Mouse (Mus musculus): Measurements from ENCODE around the gene Rnf5. TPM values are rescaled to one million over a fixed set of nuclear protein-coding genes. Genes with fewer than 3 reads are reported as not detected.
A peak's percentile ranks its signal among the peaks of the same experiment; 100 is the strongest.

Gene Rnf5
- polyA plus RNA-seq, 1 experiment from 2014 or later = 82.9 TPM

DNA sequence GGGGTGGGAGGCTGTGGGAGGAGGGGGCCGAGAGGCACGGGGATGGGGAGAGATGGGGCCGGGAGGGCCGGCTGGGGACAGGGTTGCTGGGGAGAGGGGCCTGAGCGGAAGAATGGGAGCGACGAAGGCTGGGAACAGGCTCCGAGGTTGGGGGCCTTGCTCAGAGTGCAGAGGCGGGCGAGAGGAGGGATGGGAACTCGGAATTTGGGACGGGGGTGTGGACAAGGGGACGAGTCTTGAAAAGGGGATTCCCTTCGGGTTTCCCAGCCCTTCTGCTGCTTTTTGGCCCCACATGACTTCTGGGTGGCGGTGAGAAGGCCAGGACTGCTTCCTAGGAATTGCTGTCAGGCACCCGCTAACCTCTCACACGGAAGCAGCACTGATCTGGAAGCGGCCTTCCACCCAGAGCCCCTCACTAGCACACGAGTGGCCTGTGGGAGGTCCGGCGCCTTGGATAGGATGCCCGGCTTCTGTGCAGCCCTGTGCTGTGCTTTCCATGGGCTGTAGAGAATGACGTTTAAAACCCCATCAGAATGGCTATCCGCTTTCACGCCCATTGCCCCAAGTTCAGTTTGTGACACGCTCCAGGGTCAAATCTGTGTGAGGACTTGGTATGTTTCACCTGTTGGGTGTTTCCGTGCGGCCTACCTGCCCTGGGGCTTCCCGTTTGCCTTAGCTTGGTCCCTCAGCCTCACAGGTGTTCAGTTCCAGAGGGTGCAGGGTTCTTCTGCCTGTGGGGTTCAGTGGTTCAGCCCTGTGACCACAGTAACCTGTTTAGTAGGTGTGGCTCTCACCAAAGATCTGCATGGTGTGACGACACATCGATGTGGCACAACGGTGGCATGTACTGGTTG lies 2.9 kb upstream of the Rnf5 start:
- Histone ChIP-seq H3K4me1 (replicated peaks; ENCODE audit: control insufficient read depth, insufficient read depth) (0 out of 2 replicates have a peak, but pooled peaks cover 5% of the 10 kb centered on the region), H3K27me3 (ENCODE audit: control insufficient read depth, insufficient read depth, low read length) (no peaks in the 10 kb centered on the region), H3K36me3 (ENCODE audit: control insufficient read depth, insufficient read depth, low read length) (peaks cover 12% of the 10 kb centered on the region), H3K27ac (replicated peaks) (peak overlapping the region; percentile 93), H3K4me2 (replicated peaks; ENCODE audit: low read depth) (peak overlapping the region; percentile 88), H3K9ac (ENCODE audit: low read length) (peak overlapping the region; percentile 90), H3K9me3 (ENCODE audit: control insufficient read depth, low read length) (no peaks in the 10 kb centered on the region), H3K4me3 (ENCODE audit: low read depth, low read length) (peak overlapping the region; percentile 89)
- peak; percentile 43 for DNase-seq (ENCODE audit: low spot score)
- ATAC-seq (ENCODE audit: low FRiP score, low TSS enrichment) = no peak
- no peak for TF ChIP-seq CTCF (IDR thresholded peaks at IDR 0.05; ENCODE audit: low read depth)
- no peak for TF ChIP-seq EP300 (optimal IDR thresholded peaks at IDR 0.05)
- WGBS = 8% methylated on average over 32 of the region's 32 CpGs

DNA sequence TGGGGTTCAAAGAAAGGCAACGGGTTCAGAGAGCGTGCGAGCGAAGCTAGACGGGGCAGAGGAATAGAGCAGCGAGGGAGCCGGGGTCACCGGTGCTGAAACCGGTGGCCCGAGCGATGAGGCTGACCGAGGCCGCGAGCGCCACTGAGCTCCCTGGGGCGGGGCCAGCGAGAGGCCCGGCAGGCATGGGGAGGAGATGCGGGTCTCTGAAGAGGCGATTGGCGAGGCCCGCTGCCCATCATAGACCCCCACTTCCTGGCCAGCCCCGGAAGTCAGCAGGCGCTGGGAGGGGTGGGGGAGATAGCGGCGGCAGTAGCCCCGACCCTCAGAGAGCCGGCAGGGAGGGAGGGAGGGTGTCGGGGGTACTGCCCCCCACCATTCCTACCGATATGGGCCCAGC lies 2.1 kb upstream of the Rnf5 start:
- 0% methylated on average over 26 of the region's 30 CpGs for WGBS
- peak overlapping the region; percentile 89 for H3K4me3 ChIP-seq (ENCODE audit: low read depth, low read length)
- no peaks in the 10 kb centered on the region for H3K27me3 ChIP-seq (ENCODE audit: control insufficient read depth, insufficient read depth, low read length)
- H3K4me1 ChIP-seq (replicated peaks; ENCODE audit: control insufficient read depth, insufficient read depth) = 0 out of 2 replicates have a peak, but pooled peaks cover 5% of the 10 kb centered on the region
- H3K36me3 ChIP-seq (ENCODE audit: control insufficient read depth, insufficient read depth, low read length) = peaks cover 6% of the 10 kb centered on the region; the same call in 1 of the 2 replicates
- TF ChIP-seq CTCF (IDR thresholded peaks at IDR 0.05; ENCODE audit: low read depth) = no peak
- TF ChIP-seq EP300 (optimal IDR thresholded peaks at IDR 0.05) = peak; percentile 4
- peak overlapping the region; percentile 88 for H3K4me2 ChIP-seq (replicated peaks; ENCODE audit: low read depth)
- peak; percentile 96 for DNase-seq (ENCODE audit: low spot score)
- peak; percentile 43 for ATAC-seq (ENCODE audit: low FRiP score, low TSS enrichment)
- H3K9ac ChIP-seq (ENCODE audit: low read length) = peak overlapping the region; percentile 90
- H3K27ac ChIP-seq (replicated peaks) = peak overlapping the region; percentile 93
- H3K9me3 ChIP-seq (ENCODE audit: control insufficient read depth, low read length) = no peaks in the 10 kb centered on the region

DNA sequence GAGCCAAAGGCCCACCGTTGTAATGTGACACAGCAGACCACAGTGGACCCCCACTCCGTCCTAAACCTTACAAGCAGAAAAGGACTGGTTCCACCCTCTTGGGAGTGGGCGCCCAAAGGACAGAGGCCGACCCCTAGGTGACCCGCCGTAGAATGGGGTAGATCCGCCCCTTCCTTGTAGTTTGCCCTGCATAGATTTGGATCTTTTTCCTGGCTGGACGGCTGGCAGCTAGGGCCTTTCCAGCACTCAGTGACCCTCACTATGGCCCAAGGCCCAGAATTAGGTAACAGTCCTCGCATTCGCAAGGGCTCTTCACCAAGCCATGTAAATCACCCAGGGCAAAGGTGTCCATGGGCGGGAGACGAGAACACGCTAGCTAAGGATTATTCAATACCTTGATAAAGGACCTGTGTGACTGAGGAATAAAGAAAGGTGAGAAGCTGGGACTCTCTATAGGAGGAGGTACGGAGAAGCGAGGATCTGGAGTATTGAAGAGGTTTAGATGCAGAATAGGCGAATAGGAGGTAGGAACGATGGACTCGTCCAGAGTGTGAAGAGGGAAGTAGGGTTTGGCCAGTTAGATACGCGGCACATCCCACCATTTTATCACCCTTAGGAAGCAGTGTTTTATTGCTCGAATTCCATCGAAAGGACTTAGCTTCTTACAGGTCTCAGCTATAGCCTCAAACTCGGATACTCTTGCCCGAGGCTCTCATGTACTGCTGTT lies 1.2 kb upstream of the Rnf5 start:
- Histone ChIP-seq H3K9ac (ENCODE audit: low read length) (peak overlapping the region; percentile 61), H3K27me3 (ENCODE audit: control insufficient read depth, insufficient read depth, low read length) (no peaks in the 10 kb centered on the region), H3K9me3 (ENCODE audit: control insufficient read depth, low read length) (no peaks in the 10 kb centered on the region), H3K27ac (replicated peaks) (peak overlapping the region; percentile 93), H3K4me1 (replicated peaks; ENCODE audit: control insufficient read depth, insufficient read depth) (0 out of 2 replicates have a peak, but pooled peaks cover 5% of the 10 kb centered on the region), H3K4me2 (replicated peaks; ENCODE audit: low read depth) (peak overlapping the region; percentile 88), H3K36me3 (ENCODE audit: control insufficient read depth, insufficient read depth, low read length) (peaks cover 8% of the 10 kb centered on the region), H3K4me3 (ENCODE audit: low read depth, low read length) (peak overlapping the region; percentile 89)
- WGBS = 14% methylated on average over 24 of the region's 24 CpGs
- no peak for TF ChIP-seq EP300 (optimal IDR thresholded peaks at IDR 0.05)
- TF ChIP-seq CTCF (IDR thresholded peaks at IDR 0.05; ENCODE audit: low read depth) = no peak
- no peak for DNase-seq (ENCODE audit: low spot score)
- no peak for ATAC-seq (ENCODE audit: low FRiP score, low TSS enrichment)

DNA sequence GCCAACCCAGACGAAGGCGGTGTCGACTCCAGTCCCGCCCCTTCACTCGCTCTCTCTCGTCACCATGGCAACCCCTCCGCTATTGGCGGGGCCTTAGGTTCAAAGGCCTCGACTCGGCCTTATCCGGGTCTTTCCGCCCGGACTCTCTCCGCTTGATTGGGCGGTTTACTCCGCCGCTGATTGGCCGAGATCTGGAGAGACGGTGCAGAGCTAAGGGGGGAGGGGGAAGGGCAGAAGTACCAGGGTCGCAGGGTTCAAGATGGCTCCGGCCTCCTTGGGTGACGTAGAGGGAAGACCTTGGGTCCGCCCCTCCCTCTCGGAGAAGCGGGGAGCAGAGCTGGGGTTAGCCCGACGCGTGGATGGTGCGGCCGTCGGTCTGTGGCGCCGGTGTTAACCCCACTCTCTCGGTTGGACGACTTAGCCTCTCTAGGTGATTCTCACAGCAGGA lies 595 bp upstream of the Rnf5 start, which contains the start of gene Agpat1:
Gene Agpat1, plus strand, starts transcription at position 202 of the 448 bp plus-strand sequence.
- no peak for DNase-seq (ENCODE audit: low spot score)
- Histone ChIP-seq H3K9ac (ENCODE audit: low read length) (peak within 1 kb of the TSS; percentile 66), H3K36me3 (ENCODE audit: control insufficient read depth, insufficient read depth, low read length) (peaks cover 8% of the 10 kb centered on the region), H3K9me3 (ENCODE audit: control insufficient read depth, low read length) (no peaks in the 10 kb centered on the region), H3K27ac (replicated peaks) (peak within 1 kb of the TSS; percentile 93), H3K4me1 (replicated peaks; ENCODE audit: control insufficient read depth, insufficient read depth) (0 out of 2 replicates have a peak, but pooled peaks cover 5% of the 10 kb centered on the region), H3K27me3 (ENCODE audit: control insufficient read depth, insufficient read depth, low read length) (no peaks in the 10 kb centered on the region), H3K4me3 (ENCODE audit: low read depth, low read length) (peak within 1 kb of the TSS; percentile 89), H3K4me2 (replicated peaks; ENCODE audit: low read depth) (peak within 1 kb of the TSS; percentile 88)
- no peak for TF ChIP-seq CTCF (IDR thresholded peaks at IDR 0.05; ENCODE audit: low read depth)
- TF ChIP-seq EP300 (optimal IDR thresholded peaks at IDR 0.05) = no peak
- peak; percentile 87 for ATAC-seq (ENCODE audit: low FRiP score, low TSS enrichment)
- under 1% methylated on average over 35 of the region's 35 CpGs for WGBS

DNA sequence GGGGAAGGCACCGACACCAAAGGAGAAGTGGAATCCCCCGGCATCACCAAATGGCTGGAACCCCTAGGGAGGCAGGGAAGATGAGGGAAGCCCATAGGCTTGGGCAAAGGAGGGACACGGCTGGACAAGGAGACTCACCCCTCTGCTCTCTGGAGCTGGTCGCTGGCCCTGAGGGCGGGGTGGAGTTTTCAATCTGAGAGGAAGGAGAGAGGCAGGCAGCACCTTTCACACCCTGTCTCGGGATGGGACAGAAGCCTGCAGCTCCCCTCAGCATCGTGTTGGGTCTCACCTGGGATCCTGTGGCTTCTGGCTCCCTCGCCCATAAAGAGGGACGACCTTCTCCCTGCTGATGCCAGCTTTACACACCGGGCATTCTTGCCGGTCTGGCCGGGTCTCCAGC lies 1.7 kb downstream of the Rnf5 start:
- Histone ChIP-seq H3K4me2 (replicated peaks; ENCODE audit: low read depth) (no peak overlapping the region), H3K4me1 (replicated peaks; ENCODE audit: control insufficient read depth, insufficient read depth) (0 out of 2 replicates have a peak, but pooled peaks cover 3% of the 10 kb centered on the region), H3K27me3 (ENCODE audit: control insufficient read depth, insufficient read depth, low read length) (no peaks in the 10 kb centered on the region), H3K27ac (replicated peaks) (no peak overlapping the region), H3K9me3 (ENCODE audit: control insufficient read depth, low read length) (no peaks in the 10 kb centered on the region), H3K36me3 (ENCODE audit: control insufficient read depth, insufficient read depth, low read length) (peaks cover 8% of the 10 kb centered on the region), H3K4me3 (ENCODE audit: low read depth, low read length) (no peak overlapping the region), H3K9ac (ENCODE audit: low read length) (no peak overlapping the region)
- DNase-seq (ENCODE audit: low spot score) (no peak), ATAC-seq (ENCODE audit: low FRiP score, low TSS enrichment) (no peak)
- TF ChIP-seq EP300 (optimal IDR thresholded peaks at IDR 0.05) (no peak), CTCF (IDR thresholded peaks at IDR 0.05; ENCODE audit: low read depth) (no peak)
- WGBS = 75% methylated on average over 12 of the region's 12 CpGs

Data from stomach, postnatal 0 days (tissue).